Mouse (Mus musculus) C3H10T1/2 (cell line): ENCODE measurements around the gene Asgr1. TPM values are rescaled to one million over a fixed set of nuclear protein-coding genes. Genes with fewer than 3 reads are reported as not detected.

Experiments
- polyA plus RNA-seq, 2 experiments: library from polyadenylated mRNA; unstranded; fragments of >200 nt; fragmentation: generic; extraction: Trizol; gene quantifications; one replicate each; pipeline ENCODE4 v1.2.1; 2012; ENCODE audit warnings: missing spikeins in 2 of 2

Gene Asgr1
- polyA plus RNA-seq, result 1 to 10 TPM; 1.2 to 4.9 TPM

DNA sequence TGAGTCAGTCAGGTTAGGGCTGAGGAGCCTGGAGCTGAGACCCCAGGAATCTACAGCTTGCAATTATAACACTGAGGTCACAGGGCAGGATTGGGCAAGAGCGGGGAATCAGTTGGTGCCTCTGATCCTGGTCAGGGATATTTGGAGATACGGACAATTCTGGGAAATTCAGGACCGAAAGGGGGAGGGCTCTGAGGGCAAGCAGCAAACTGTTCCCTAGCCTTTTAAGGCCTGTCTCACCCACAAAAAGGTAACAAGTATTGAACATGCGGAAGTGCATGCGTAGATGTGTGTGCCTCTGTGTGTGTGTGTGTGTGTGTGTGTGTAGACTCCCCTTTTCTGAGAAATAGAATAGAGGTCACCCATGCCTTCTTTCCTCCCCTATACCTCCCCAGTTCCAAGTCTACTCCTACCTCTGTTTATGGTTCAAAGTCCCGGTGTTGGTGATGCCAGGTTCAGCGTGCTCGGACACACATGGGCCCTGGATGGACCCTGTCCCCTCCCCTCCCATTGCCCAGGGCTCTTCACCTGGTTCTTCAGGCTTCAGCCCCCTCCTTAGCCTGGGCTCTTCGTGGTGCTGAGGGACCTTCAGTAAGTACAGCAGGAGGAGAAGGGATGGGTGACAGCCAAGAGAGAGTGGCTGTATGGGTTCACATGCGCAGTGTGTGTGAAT, at the start of gene Asgr1:
Asgr1 (plus strand) TSS at position 188 of the 673 bp plus-strand sequence.

DNA sequence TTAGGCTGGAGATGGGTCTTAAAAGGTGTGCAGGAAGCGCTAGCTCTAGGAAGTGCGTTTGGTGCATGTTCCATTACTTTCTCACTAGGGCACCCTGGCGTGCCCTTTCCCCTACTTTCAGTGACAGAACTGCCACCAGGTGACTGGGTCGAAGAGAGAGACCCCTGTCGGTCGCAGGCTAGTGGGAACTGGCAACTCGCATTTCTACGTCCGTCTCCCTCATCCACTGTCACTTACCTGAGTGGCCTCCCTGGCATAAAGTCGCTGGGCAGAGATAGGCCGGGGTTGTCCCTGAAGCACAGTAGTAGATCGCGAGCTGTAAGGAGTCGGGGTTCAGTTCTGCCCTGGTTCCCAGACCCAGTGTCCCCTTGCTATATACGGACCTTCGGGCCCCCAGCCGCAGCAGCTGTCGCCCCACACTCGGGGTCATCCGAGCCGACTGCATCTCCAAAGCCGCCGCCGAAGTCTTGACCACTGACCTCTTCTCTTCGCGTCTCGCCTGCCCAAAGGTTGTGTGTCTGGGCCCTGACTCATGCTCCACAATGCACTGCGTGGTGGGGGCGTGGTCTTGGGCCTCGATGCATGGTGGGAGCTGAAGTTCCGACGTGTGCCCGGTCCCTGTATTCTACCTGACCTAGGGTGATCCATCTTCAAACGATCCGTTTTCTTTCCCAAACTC, 38.9 kb upstream of the Asgr1 start, which contains the start of gene Acadvl:
Acadvl (minus strand) TSS at position 532 of the 679 bp plus-strand sequence.

GRCm38 (mm10) chr11:70016669-70017068, 37.2 kb upstream of the Asgr1 start, which contains the start of gene Dlg4:
Gene Dlg4, plus strand, starts transcription at chr11:70016942.

GRCm38 (mm10) chr11:70091986-70092783, 38.3 kb downstream of the Asgr1 start, which contains the start of gene Asgr2:
Gene Asgr2, plus strand, starts transcription at chr11:70092644.

Other genes starting within 250 kb of the Asgr1 start
- under 1 TPM; 0.01 to 0.05 TPM for gene Tmem102, start 248.5 kb upstream of the Asgr1 start, polyA plus RNA-seq
- not detected for gene Gm39566, start 238.8 kb upstream of the Asgr1 start, polyA plus RNA-seq
- gene Spem2, start 235.6 kb upstream of the Asgr1 start, polyA plus RNA-seq, result not detected
- gene Spem1, start 231.9 kb upstream of the Asgr1 start, polyA plus RNA-seq, result under 1 TPM; 0.02 to 0.07 TPM
- 10 to 100 TPM in 1 of 2 experiments, 1 to 10 TPM in 1; 4.3 to 49.8 TPM for gene Nlgn2, start 216.3 kb upstream of the Asgr1 start, polyA plus RNA-seq
- 100 to 1,000 TPM; 452 to 473 TPM for gene Tmem256, start 215.6 kb upstream of the Asgr1 start, polyA plus RNA-seq
- gene Plscr3, start 207.7 kb upstream of the Asgr1 start, polyA plus RNA-seq, result 100 to 1,000 TPM in 1 of 2 experiments, 10 to 100 TPM in 1; 45.7 to 171 TPM
- gene Tnk1, start 195.4 kb upstream of the Asgr1 start, polyA plus RNA-seq, result not detected
- not detected for gene Tmem95, start 176.1 kb upstream of the Asgr1 start, polyA plus RNA-seq
- gene Kctd11, start 172.7 kb upstream of the Asgr1 start, polyA plus RNA-seq, result 10 to 100 TPM in 1 of 2 experiments, 1 to 10 TPM in 1; 5.0 to 12.3 TPM
- under 1 TPM; 0.04 to 0.07 TPM for gene Acap1, start 158.5 kb upstream of the Asgr1 start, polyA plus RNA-seq
- gene 2810408A11Rik, start 153.1 kb upstream of the Asgr1 start, polyA plus RNA-seq, result 1 to 10 TPM; 1.6 to 9.9 TPM
- gene Neurl4, start 153.0 kb upstream of the Asgr1 start, polyA plus RNA-seq, result 10 to 100 TPM; 13.1 to 24.7 TPM
- gene Gps2, start 140.2 kb upstream of the Asgr1 start, polyA plus RNA-seq, result 10 to 100 TPM; 66.9 to 94.9 TPM
- 1,000 to 10,000 TPM in 1 of 2 experiments, 100 to 1,000 TPM in 1; 812 to 3,163 TPM for gene Eif5a, start 132.1 kb upstream of the Asgr1 start, polyA plus RNA-seq
- under 1 TPM in 1 of 2 experiments, not detected in 1; 0.13 TPM for gene Ybx2, start 118.3 kb upstream of the Asgr1 start, polyA plus RNA-seq
- gene Slc2a4, start 105.9 kb upstream of the Asgr1 start, polyA plus RNA-seq, result under 1 TPM; 0.02 to 0.39 TPM
- under 1 TPM in 1 of 2 experiments, not detected in 1; 0.15 TPM for gene Cldn7, start 89.3 kb upstream of the Asgr1 start, polyA plus RNA-seq
- gene Ctdnep1, start 72.9 kb upstream of the Asgr1 start, polyA plus RNA-seq, result 100 to 1,000 TPM; 189 to 229 TPM
- 100 to 1,000 TPM in 1 of 2 experiments, 10 to 100 TPM in 1; 93.9 to 141 TPM for gene Elp5, start 71.6 kb upstream of the Asgr1 start, polyA plus RNA-seq
- gene Gabarap, start 62.9 kb upstream of the Asgr1 start, polyA plus RNA-seq, result 100 to 1,000 TPM; 710 to 827 TPM
- gene Phf23, start 58.3 kb upstream of the Asgr1 start, polyA plus RNA-seq, result 10 to 100 TPM; 66.5 to 68.8 TPM
- 10 to 100 TPM; 22.0 to 49.6 TPM for gene Dvl2, start 53.5 kb upstream of the Asgr1 start, polyA plus RNA-seq
- 100 to 1,000 TPM; 121 to 196 TPM for gene Acadvl, start 38.7 kb upstream of the Asgr1 start, polyA plus RNA-seq
- 10 to 100 TPM; 12.9 to 43.6 TPM for gene Dlg4, start 37.1 kb upstream of the Asgr1 start, polyA plus RNA-seq
- gene Asgr2, start 38.6 kb downstream of the Asgr1 start, polyA plus RNA-seq, result under 1 TPM; 0.04 to 0.12 TPM
- gene Mgl2, start 76.2 kb downstream of the Asgr1 start, polyA plus RNA-seq, result under 1 TPM in 1 of 2 experiments, not detected in 1; 0.01 TPM
- gene Clec10a, start 102.1 kb downstream of the Asgr1 start, polyA plus RNA-seq, result under 1 TPM; 0.24 to 0.35 TPM
- under 1 TPM; 0.05 to 0.54 TPM for gene Slc16a11, start 158.7 kb downstream of the Asgr1 start, polyA plus RNA-seq
- 1 to 10 TPM in 1 of 2 experiments, under 1 TPM in 1; 0.08 to 2.6 TPM for gene Slc16a13, start 167.0 kb downstream of the Asgr1 start, polyA plus RNA-seq
- gene Bcl6b, start 175.7 kb downstream of the Asgr1 start, polyA plus RNA-seq, result under 1 TPM; 0.01 to 0.08 TPM
- 100 to 1,000 TPM; 168 to 216 TPM for gene 0610010K14Rik, start 183.8 kb downstream of the Asgr1 start, polyA plus RNA-seq
- gene Gm21988, start 185.7 kb downstream of the Asgr1 start, polyA plus RNA-seq, result 10 to 100 TPM; 16.5 to 24.7 TPM
- 100 to 1,000 TPM; 342 to 713 TPM for gene Rnasek, start 185.8 kb downstream of the Asgr1 start, polyA plus RNA-seq
- gene Alox12, start 201.3 kb downstream of the Asgr1 start, polyA plus RNA-seq, result under 1 TPM; 0.04 to 0.07 TPM